Mouse (Mus musculus) heart, adult 9 months (tissue): ENCODE data around the gene Rabac1.

Experiments used
- DNase-seq, 2 experiments: peaks; one replicate each; pipeline ENCODE4 v3.0.0; 2022; ENCODE audit warnings: low spot score in 2 of 2

The Rabac1 gene

DNA sequence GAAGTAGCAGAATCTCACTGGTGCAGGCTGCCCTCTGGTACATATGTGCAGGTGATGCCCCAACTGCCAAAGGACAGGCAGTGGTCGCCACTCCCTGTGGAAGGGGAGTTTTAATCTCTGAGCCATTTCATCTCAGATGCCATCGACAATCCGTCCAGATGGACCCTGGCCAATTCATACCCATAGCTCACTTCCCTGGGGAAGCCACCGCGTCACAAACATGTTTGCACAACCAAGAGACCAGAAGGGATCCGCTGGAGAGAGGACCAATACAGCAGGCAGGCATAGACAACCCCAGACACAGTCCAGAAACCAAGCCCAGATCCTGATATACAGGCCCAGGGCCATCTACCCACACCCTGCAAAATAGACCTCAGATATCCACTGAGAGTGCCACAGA lies 42.1 kb downstream of the Rabac1 start:
- DNase-seq, result no peak
